Mouse (Mus musculus) embryonic fibroblast, embryonic 13.5 days (primary cell): ENCODE measurements around the gene Tenm4.

ENCODE experiments used
- CTCF ChIP-seq: IDR thresholded peaks from 2 replicates; pipeline ENCODE4 v1.5.1; 2011; ENCODE audit warnings: mild to moderate bottlenecking, control low read depth, low read length, moderate library complexity, borderline replicate concordance; ENCODE audit not compliant: insufficient read depth
- POLR2A ChIP-seq: IDR thresholded peaks from 2 replicates; pipeline ENCODE4 v1.6.1; 2011; ENCODE audit warnings: low read depth, mild to moderate bottlenecking, control low read depth, low read length, moderate library complexity

DNA sequence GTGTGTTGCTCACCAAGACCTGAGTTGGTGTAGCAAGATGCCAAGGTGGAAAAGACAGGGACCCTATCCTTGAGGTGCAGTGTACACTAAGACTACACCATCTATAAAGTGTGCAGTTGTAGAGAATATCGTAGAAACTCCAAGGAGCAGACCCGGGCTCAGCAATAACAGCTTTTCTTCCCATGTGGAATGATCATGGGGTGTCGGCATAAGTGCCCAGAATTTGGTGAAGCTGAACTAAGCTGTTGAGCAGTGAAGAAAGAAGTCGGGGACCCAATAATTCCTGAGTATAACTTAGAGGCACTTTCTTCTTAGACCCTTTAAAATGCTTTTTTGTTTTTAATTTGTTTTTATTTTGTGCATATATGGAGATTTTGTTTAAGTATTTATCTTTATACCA, 426.8 kb downstream of the Tenm4 start:
- TF ChIP-seq CTCF, result no peak
- TF ChIP-seq POLR2A, result no peak
